Mouse (Mus musculus): ENCODE measurements around the gene Dlg4. TPM values are rescaled to one million over a fixed set of nuclear protein-coding genes. Genes with fewer than 3 reads are reported as not detected.

Gene Dlg4
- polyA plus RNA-seq, 1 experiment from 2014 or later, result 4.7 TPM

- Histone ChIP-seq H3K4me2 (ENCODE audit: low read depth, low read length) (peak within 1 kb of the TSS; percentile 89), H3K27ac (ENCODE audit: low read length) (peak within 1 kb of the TSS; percentile 100), H3K36me3 (ENCODE audit: control insufficient read depth, insufficient read depth) (peaks cover 31% of the 10 kb centered on the region), H3K9me3 (replicated peaks; ENCODE audit: control insufficient read depth, low read length) (no peaks in the 10 kb centered on the region), H3K4me1 (ENCODE audit: control insufficient read depth, insufficient read depth, low read length) (peaks cover 28% of the 10 kb centered on the region), H3K27me3 (ENCODE audit: control insufficient read depth, insufficient read depth, low read length) (no peaks in the 10 kb centered on the region), H3K9ac (ENCODE audit: low read length) (peak within 1 kb of the TSS; percentile 95), H3K4me3 (ENCODE audit: low read length) (peak within 1 kb of the TSS; percentile 98)
- no peak for ATAC-seq (replicated peaks; ENCODE audit: extremely low read depth, insufficient read depth, low FRiP score)
- 45% methylated on average over 8 of the region's 8 CpGs for WGBS
Measured at GRCm38 (mm10) chr11:69982225-69982624, 34.5 kb upstream of the Dlg4 start, which contains the start of gene Elp5. Elp5 (minus strand) TSS chr11:69982517.

GRCm38 (mm10) chr11:69982877-69983276 is 33.9 kb upstream of the Dlg4 start:
- WGBS, result 13% methylated on average over 5 of the region's 5 CpGs
- Histone ChIP-seq H3K36me3 (ENCODE audit: control insufficient read depth, insufficient read depth) (peaks cover 37% of the 10 kb centered on the region), H3K4me3 (ENCODE audit: low read length) (peak overlapping the region; percentile 98)

GRCm38 (mm10) chr11:69983377-69983776 is 33.4 kb upstream of the Dlg4 start:
- ATAC-seq (replicated peaks; ENCODE audit: extremely low read depth, insufficient read depth, low FRiP score), result no peak
- Histone ChIP-seq H3K4me3 (ENCODE audit: low read length) (peak overlapping the region; percentile 98), H3K27me3 (ENCODE audit: control insufficient read depth, insufficient read depth, low read length) (no peaks in the 10 kb centered on the region), H3K9ac (ENCODE audit: low read length) (peak overlapping the region; percentile 95), H3K36me3 (ENCODE audit: control insufficient read depth, insufficient read depth) (peaks cover 37% of the 10 kb centered on the region), H3K4me2 (ENCODE audit: low read depth, low read length) (peak overlapping the region; percentile 89), H3K4me1 (ENCODE audit: control insufficient read depth, insufficient read depth, low read length) (peaks cover 28% of the 10 kb centered on the region), H3K27ac (ENCODE audit: low read length) (peak overlapping the region; percentile 100), H3K9me3 (replicated peaks; ENCODE audit: control insufficient read depth, low read length) (no peaks in the 10 kb centered on the region)
- 81% methylated on average over 4 of the region's 4 CpGs for WGBS

More at GRCm38 (mm10) chr11:69982877-69983276, 33.9 kb upstream of the Dlg4 start:
- peak overlapping the region; percentile 100 for H3K27ac ChIP-seq (ENCODE audit: low read length)
- no peaks in the 10 kb centered on the region for H3K27me3 ChIP-seq (ENCODE audit: control insufficient read depth, insufficient read depth, low read length)
- H3K9me3 ChIP-seq (replicated peaks; ENCODE audit: control insufficient read depth, low read length), result no peaks in the 10 kb centered on the region
- H3K9ac ChIP-seq (ENCODE audit: low read length), result peak overlapping the region; percentile 95
- ATAC-seq (replicated peaks; ENCODE audit: extremely low read depth, insufficient read depth, low FRiP score), result no peak
- H3K4me1 ChIP-seq (ENCODE audit: control insufficient read depth, insufficient read depth, low read length), result peaks cover 28% of the 10 kb centered on the region
- peak overlapping the region; percentile 89 for H3K4me2 ChIP-seq (ENCODE audit: low read depth, low read length)

- Histone ChIP-seq H3K4me2 (ENCODE audit: low read depth, low read length) (no peak overlapping the region), H3K9ac (ENCODE audit: low read length) (no peak overlapping the region), H3K4me3 (ENCODE audit: low read length) (no peak overlapping the region), H3K27ac (ENCODE audit: low read length) (no peak overlapping the region), H3K27me3 (ENCODE audit: control insufficient read depth, insufficient read depth, low read length) (no peaks in the 10 kb centered on the region), H3K9me3 (replicated peaks; ENCODE audit: control insufficient read depth, low read length) (no peaks in the 10 kb centered on the region), H3K36me3 (ENCODE audit: control insufficient read depth, insufficient read depth) (peaks cover 43% of the 10 kb centered on the region), H3K4me1 (ENCODE audit: control insufficient read depth, insufficient read depth, low read length) (peaks cover 25% of the 10 kb centered on the region)
- ATAC-seq (replicated peaks; ENCODE audit: extremely low read depth, insufficient read depth, low FRiP score), result no peak
- 89% methylated on average over 8 of the region's 8 CpGs for WGBS
Measured at GRCm38 (mm10) chr11:69984431-69984830, 32.3 kb upstream of the Dlg4 start.

- H3K27me3 ChIP-seq (ENCODE audit: control insufficient read depth, insufficient read depth, low read length), result no peaks in the 10 kb centered on the region
- H3K9me3 ChIP-seq (replicated peaks; ENCODE audit: control insufficient read depth, low read length), result no peaks in the 10 kb centered on the region
- ATAC-seq (replicated peaks; ENCODE audit: extremely low read depth, insufficient read depth, low FRiP score), result no peak
- no peak overlapping the region for H3K4me2 ChIP-seq (ENCODE audit: low read depth, low read length)
- peaks cover 17% of the 10 kb centered on the region for H3K4me1 ChIP-seq (ENCODE audit: control insufficient read depth, insufficient read depth, low read length)
- H3K36me3 ChIP-seq (ENCODE audit: control insufficient read depth, insufficient read depth), result peaks cover 53% of the 10 kb centered on the region
- H3K27ac ChIP-seq (ENCODE audit: low read length), result peak overlapping the region; percentile 99
- WGBS, result 83% methylated on average over 8 of the region's 8 CpGs
- no peak overlapping the region for H3K4me3 ChIP-seq (ENCODE audit: low read length)
- no peak overlapping the region for H3K9ac ChIP-seq (ENCODE audit: low read length)
Measured at GRCm38 (mm10) chr11:69989949-69990348, 26.8 kb upstream of the Dlg4 start.

- WGBS, result under 1% methylated on average over 40 of the region's 40 CpGs
Measured at GRCm38 (mm10) chr11:69990850-69991691, 25.7 kb upstream of the Dlg4 start, which contains the start of gene Gabarap. Gabarap (plus strand) TSS chr11:69991143.

GRCm38 (mm10) chr11:69991711-69992110 is 25.0 kb upstream of the Dlg4 start:
- no peaks in the 10 kb centered on the region for H3K27me3 ChIP-seq (ENCODE audit: control insufficient read depth, insufficient read depth, low read length)
- H3K4me1 ChIP-seq (ENCODE audit: control insufficient read depth, insufficient read depth, low read length), result peaks cover 19% of the 10 kb centered on the region
- peak overlapping the region; percentile 96 for H3K9ac ChIP-seq (ENCODE audit: low read length)
- ATAC-seq (replicated peaks; ENCODE audit: extremely low read depth, insufficient read depth, low FRiP score), result peak; percentile 6; the same call in 1 of the 2 replicates
- peak overlapping the region; percentile 99 for H3K27ac ChIP-seq (ENCODE audit: low read length)
- peak overlapping the region; percentile 93 for H3K4me2 ChIP-seq (ENCODE audit: low read depth, low read length)
- no peaks in the 10 kb centered on the region for H3K9me3 ChIP-seq (replicated peaks; ENCODE audit: control insufficient read depth, low read length)
- H3K4me3 ChIP-seq (ENCODE audit: low read length), result peak overlapping the region; percentile 96
- WGBS, result 0% methylated on average over 15 of the region's 15 CpGs
- H3K36me3 ChIP-seq (ENCODE audit: control insufficient read depth, insufficient read depth), result peaks cover 43% of the 10 kb centered on the region

More at GRCm38 (mm10) chr11:69990850-69991691, 25.7 kb upstream of the Dlg4 start, which contains the start of gene Gabarap:
- Histone ChIP-seq H3K27me3 (ENCODE audit: control insufficient read depth, insufficient read depth, low read length) (no peaks in the 10 kb centered on the region), H3K4me2 (ENCODE audit: low read depth, low read length) (peak within 1 kb of the TSS; percentile 93), H3K27ac (ENCODE audit: low read length) (peak within 1 kb of the TSS; percentile 99), H3K36me3 (ENCODE audit: control insufficient read depth, insufficient read depth) (peaks cover 47% of the 10 kb centered on the region), H3K9ac (ENCODE audit: low read length) (peak within 1 kb of the TSS; percentile 96), H3K4me1 (ENCODE audit: control insufficient read depth, insufficient read depth, low read length) (peaks cover 19% of the 10 kb centered on the region), H3K9me3 (replicated peaks; ENCODE audit: control insufficient read depth, low read length) (no peaks in the 10 kb centered on the region), H3K4me3 (ENCODE audit: low read length) (peak within 1 kb of the TSS; percentile 96)
- peak; percentile 70 for ATAC-seq (replicated peaks; ENCODE audit: extremely low read depth, insufficient read depth, low FRiP score)

- no peak overlapping the region for H3K27ac ChIP-seq (ENCODE audit: low read length)
- H3K27me3 ChIP-seq (ENCODE audit: control insufficient read depth, insufficient read depth, low read length), result no peaks in the 10 kb centered on the region
- peak overlapping the region; percentile 96 for H3K4me3 ChIP-seq (ENCODE audit: low read length)
- H3K4me1 ChIP-seq (ENCODE audit: control insufficient read depth, insufficient read depth, low read length), result peaks cover 20% of the 10 kb centered on the region
- peaks cover 37% of the 10 kb centered on the region for H3K36me3 ChIP-seq (ENCODE audit: control insufficient read depth, insufficient read depth)
- ATAC-seq (replicated peaks; ENCODE audit: extremely low read depth, insufficient read depth, low FRiP score), result no peak
- peak overlapping the region; percentile 96 for H3K9ac ChIP-seq (ENCODE audit: low read length)
- peak overlapping the region; percentile 93 for H3K4me2 ChIP-seq (ENCODE audit: low read depth, low read length)
- WGBS, result 71% methylated on average over 10 of the region's 10 CpGs
- no peaks in the 10 kb centered on the region for H3K9me3 ChIP-seq (replicated peaks; ENCODE audit: control insufficient read depth, low read length)
Measured at GRCm38 (mm10) chr11:69992396-69992795, 24.3 kb upstream of the Dlg4 start.

- Histone ChIP-seq H3K9me3 (replicated peaks; ENCODE audit: control insufficient read depth, low read length) (no peaks in the 10 kb centered on the region), H3K9ac (ENCODE audit: low read length) (peak overlapping the region; percentile 96; the same call in 1 of the 2 replicates), H3K27me3 (ENCODE audit: control insufficient read depth, insufficient read depth, low read length) (no peaks in the 10 kb centered on the region), H3K4me1 (ENCODE audit: control insufficient read depth, insufficient read depth, low read length) (peaks cover 25% of the 10 kb centered on the region), H3K4me3 (ENCODE audit: low read length) (no peak overlapping the region; the same call in 1 of the 2 replicates), H3K4me2 (ENCODE audit: low read depth, low read length) (peak overlapping the region; percentile 93), H3K27ac (ENCODE audit: low read length) (no peak overlapping the region), H3K36me3 (ENCODE audit: control insufficient read depth, insufficient read depth) (peaks cover 34% of the 10 kb centered on the region)
- 79% methylated on average over 3 of the region's 3 CpGs for whole genome bisulfite sequencing
- no peak for ATAC-seq (replicated peaks; ENCODE audit: extremely low read depth, insufficient read depth, low FRiP score)
Measured at GRCm38 (mm10) chr11:69992932-69993331, 23.8 kb upstream of the Dlg4 start.
